Mouse (Mus musculus): ENCODE data around the gene Mfap2. TPM values are rescaled to one million over a fixed set of nuclear protein-coding genes. Genes with fewer than 3 reads are reported as not detected.

Gene Mfap2
- polyA plus RNA-seq, 1 experiment from 2014 or later, result 412 TPM

DNA sequence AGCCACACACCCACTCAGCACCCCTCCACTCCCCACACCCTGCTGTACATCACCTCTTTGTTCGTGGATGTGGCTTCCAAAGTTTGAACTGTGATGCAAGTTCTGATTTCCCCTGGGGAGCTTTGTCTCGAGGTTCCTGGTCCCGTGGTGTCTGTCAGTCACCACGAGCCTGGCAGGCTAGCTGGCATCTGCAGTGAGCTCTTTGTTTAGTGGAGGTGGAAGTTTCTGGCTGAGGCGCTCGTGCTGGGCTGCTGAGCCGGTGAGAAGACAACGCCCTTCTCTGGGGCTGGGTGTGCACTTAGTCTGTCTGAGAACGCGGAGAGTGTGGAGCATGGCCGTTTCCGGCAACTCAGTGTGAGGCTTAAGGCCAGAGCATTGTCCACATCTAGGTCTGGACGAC lies 38.5 kb upstream of the Mfap2 start:
- ATAC-seq (ENCODE audit: low FRiP score, low TSS enrichment), result no peak
- Histone ChIP-seq H3K9ac (ENCODE audit: low read depth, low read length) (no peak overlapping the region), H3K36me3 (ENCODE audit: control insufficient read depth, insufficient read depth, low read length) (peaks cover 94% of the 10 kb centered on the region), H3K27me3 (ENCODE audit: control insufficient read depth, insufficient read depth, low read length) (no peaks in the 10 kb centered on the region), H3K4me1 (ENCODE audit: control insufficient read depth, insufficient read depth, low read length) (no peaks in the 10 kb centered on the region), H3K27ac (ENCODE audit: low read depth, low read length) (no peak overlapping the region), H3K4me3 (ENCODE audit: low read length) (no peak overlapping the region), H3K4me2 (replicated peaks; ENCODE audit: low read depth, low read length) (no peak overlapping the region), H3K9me3 (ENCODE audit: control insufficient read depth, low read length) (no peaks in the 10 kb centered on the region)
- 92% methylated on average over 13 of the region's 13 CpGs for WGBS

DNA sequence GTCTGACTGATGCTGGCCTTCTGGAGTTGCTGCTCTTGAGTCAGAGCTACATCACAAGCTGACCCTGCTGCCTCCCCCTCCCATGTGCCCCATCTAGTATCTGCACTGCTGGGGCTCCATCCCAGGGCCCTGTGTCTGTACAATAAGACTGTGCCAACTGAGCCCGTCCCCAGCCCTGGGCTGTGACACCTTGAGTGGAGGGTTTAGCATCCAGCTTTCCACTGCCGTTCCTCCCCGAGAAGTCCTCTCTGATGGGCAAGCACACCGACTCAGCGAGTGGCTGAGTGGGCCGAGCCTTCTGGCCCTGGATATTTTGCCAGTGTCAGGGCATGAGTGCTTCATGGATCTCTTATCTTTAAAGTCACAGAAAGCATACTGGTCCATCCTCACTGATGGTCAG lies 35.8 kb upstream of the Mfap2 start:
- H3K9ac ChIP-seq (ENCODE audit: low read depth, low read length), result no peak overlapping the region
- no peak overlapping the region for H3K27ac ChIP-seq (ENCODE audit: low read depth, low read length)
- no peaks in the 10 kb centered on the region for H3K9me3 ChIP-seq (ENCODE audit: control insufficient read depth, low read length)
- no peak overlapping the region for H3K4me2 ChIP-seq (replicated peaks; ENCODE audit: low read depth, low read length)
- ATAC-seq (ENCODE audit: low FRiP score, low TSS enrichment), result no peak
- peaks cover 95% of the 10 kb centered on the region for H3K36me3 ChIP-seq (ENCODE audit: control insufficient read depth, insufficient read depth, low read length)
- no peak overlapping the region for H3K4me3 ChIP-seq (ENCODE audit: low read length)
- H3K4me1 ChIP-seq (ENCODE audit: control insufficient read depth, insufficient read depth, low read length), result no peaks in the 10 kb centered on the region
- 97% methylated on average over 6 of the region's 6 CpGs for WGBS
- no peaks in the 10 kb centered on the region for H3K27me3 ChIP-seq (ENCODE audit: control insufficient read depth, insufficient read depth, low read length)

DNA sequence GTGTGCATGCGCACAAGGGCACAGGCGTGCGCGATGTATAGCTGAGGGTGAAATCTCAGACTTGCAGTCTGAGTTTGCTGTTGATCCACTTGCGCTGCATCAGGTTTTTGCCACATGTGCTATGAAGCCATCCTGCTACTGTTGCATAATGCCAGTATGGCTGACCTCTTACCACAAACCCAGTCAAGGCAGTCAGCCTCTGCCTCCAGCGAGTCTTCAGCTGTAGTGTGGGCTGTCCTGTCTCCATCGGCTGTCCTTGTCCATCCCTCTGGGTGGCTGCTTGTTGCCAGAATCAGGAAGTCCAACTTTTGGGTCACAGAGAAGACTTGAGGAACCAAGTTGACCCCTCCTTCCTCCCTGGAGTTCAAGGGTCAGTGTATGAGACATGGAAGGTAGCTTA lies 34.9 kb upstream of the Mfap2 start:
- H3K4me3 ChIP-seq (ENCODE audit: low read length), result no peak overlapping the region
- ATAC-seq (ENCODE audit: low FRiP score, low TSS enrichment), result no peak
- no peaks in the 10 kb centered on the region for H3K27me3 ChIP-seq (ENCODE audit: control insufficient read depth, insufficient read depth, low read length)
- WGBS, result 94% methylated on average over 7 of the region's 7 CpGs
- no peaks in the 10 kb centered on the region for H3K4me1 ChIP-seq (ENCODE audit: control insufficient read depth, insufficient read depth, low read length)
- H3K9ac ChIP-seq (ENCODE audit: low read depth, low read length), result no peak overlapping the region
- peaks cover 90% of the 10 kb centered on the region for H3K36me3 ChIP-seq (ENCODE audit: control insufficient read depth, insufficient read depth, low read length)
- no peak overlapping the region for H3K27ac ChIP-seq (ENCODE audit: low read depth, low read length)
- no peak overlapping the region for H3K4me2 ChIP-seq (replicated peaks; ENCODE audit: low read depth, low read length)
- H3K9me3 ChIP-seq (ENCODE audit: control insufficient read depth, low read length), result no peaks in the 10 kb centered on the region

DNA sequence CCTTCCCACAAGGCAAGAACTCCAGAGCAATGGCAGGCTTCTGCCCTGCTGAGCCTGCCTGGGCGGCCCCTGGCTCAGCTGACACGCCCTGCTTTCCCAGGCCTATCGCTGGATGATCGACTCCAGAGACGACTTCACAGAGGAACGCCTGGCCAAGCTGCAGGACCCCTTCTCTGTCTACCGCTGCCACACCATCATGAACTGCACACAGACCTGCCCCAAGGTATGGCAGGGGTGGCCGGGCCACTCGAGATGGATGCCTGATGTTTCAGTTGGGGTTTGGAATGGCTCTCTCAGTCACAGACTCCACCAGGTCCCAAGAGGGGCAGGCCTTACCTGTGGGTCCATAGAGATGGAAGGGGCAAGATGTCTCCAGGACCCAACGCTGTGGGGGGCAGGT lies 32.9 kb upstream of the Mfap2 start:
- 77% methylated on average over 10 of the region's 10 CpGs for WGBS
- H3K4me2 ChIP-seq (replicated peaks; ENCODE audit: low read depth, low read length), result no peak overlapping the region
- H3K4me1 ChIP-seq (ENCODE audit: control insufficient read depth, insufficient read depth, low read length), result no peaks in the 10 kb centered on the region
- no peak overlapping the region for H3K9ac ChIP-seq (ENCODE audit: low read depth, low read length)
- H3K27ac ChIP-seq (ENCODE audit: low read depth, low read length), result no peak overlapping the region
- H3K36me3 ChIP-seq (ENCODE audit: control insufficient read depth, insufficient read depth, low read length), result peaks cover 72% of the 10 kb centered on the region
- ATAC-seq (ENCODE audit: low FRiP score, low TSS enrichment), result no peak
- H3K4me3 ChIP-seq (ENCODE audit: low read length), result no peak overlapping the region
- H3K9me3 ChIP-seq (ENCODE audit: control insufficient read depth, low read length), result no peaks in the 10 kb centered on the region
- H3K27me3 ChIP-seq (ENCODE audit: control insufficient read depth, insufficient read depth, low read length), result no peaks in the 10 kb centered on the region

DNA sequence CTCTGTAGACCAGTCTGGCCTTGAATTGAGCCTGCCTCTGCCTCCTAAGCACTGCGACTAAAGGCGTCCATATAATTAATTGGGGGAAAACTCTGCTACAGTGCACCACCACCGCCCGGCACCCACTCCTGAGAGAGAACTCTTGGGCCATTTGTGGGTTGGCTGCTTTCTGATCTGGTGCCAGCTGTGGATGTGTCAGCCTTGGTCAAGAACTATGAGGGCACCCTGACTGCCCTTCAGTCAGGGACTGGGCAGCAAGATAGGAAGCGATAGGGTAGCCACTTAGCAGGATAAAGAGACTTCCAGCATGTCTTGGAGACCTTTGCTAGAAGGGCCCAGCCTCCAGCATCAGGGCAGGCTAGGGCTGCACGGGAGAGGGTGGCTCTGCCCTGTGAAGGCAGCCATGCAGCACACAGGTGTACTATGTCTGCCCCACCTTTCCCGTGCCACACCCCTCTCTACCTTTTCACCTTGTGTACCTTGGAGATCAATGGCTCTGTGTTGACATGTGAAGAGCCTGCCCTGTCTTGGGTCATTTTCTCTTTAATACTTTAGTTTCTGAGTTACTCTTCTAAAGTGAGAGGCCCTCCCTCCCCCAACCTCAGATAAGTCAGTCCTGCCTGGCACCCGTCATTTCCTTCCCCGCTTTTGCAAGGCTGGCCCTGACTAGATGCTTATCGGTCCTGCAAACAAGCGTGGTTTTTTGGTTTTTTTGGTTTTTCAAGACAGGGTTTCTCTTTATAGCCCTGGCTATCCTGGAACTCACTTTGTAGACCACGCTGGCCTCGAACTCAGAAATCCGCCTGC lies 32.1 kb upstream of the Mfap2 start:
- H3K4me3 ChIP-seq (ENCODE audit: low read length), result no peak overlapping the region
- H3K27ac ChIP-seq (ENCODE audit: low read depth, low read length), result no peak overlapping the region
- no peak for ATAC-seq (ENCODE audit: low FRiP score, low TSS enrichment)
- peaks cover 64% of the 10 kb centered on the region for H3K36me3 ChIP-seq (ENCODE audit: control insufficient read depth, insufficient read depth, low read length)
- H3K9me3 ChIP-seq (ENCODE audit: control insufficient read depth, low read length), result no peaks in the 10 kb centered on the region
- H3K9ac ChIP-seq (ENCODE audit: low read depth, low read length), result no peak overlapping the region
- no peaks in the 10 kb centered on the region for H3K27me3 ChIP-seq (ENCODE audit: control insufficient read depth, insufficient read depth, low read length)
- H3K4me1 ChIP-seq (ENCODE audit: control insufficient read depth, insufficient read depth, low read length), result 0 out of 2 replicates have a peak, but pooled peaks cover 2% of the 10 kb centered on the region
- H3K4me2 ChIP-seq (replicated peaks; ENCODE audit: low read depth, low read length), result no peak overlapping the region
- 93% methylated on average over 14 of the region's 14 CpGs for WGBS

DNA sequence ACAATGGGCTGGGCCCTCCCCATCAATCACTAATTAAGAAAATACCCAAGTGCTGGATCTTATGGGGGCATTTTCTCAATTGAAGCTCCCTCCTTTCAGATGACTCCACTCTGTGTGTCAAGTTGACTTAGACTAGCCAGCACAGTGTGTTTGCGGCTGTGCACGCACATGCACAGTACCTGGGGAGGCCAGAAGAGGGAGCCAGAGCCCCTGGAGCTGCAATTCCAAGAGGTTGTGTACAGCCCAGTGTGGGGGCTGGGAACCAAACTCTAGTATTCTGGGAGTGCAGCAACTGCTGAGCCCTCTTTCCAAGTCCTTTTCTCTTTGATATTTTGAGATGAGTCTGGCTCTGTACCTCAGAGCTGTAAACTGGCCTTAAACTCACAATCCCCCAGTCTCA lies 28.6 kb upstream of the Mfap2 start:
- no peak overlapping the region for H3K4me2 ChIP-seq (replicated peaks; ENCODE audit: low read depth, low read length)
- H3K9ac ChIP-seq (ENCODE audit: low read depth, low read length), result no peak overlapping the region
- H3K9me3 ChIP-seq (ENCODE audit: control insufficient read depth, low read length), result no peaks in the 10 kb centered on the region
- no peak overlapping the region for H3K27ac ChIP-seq (ENCODE audit: low read depth, low read length)
- H3K4me3 ChIP-seq (ENCODE audit: low read length), result no peak overlapping the region
- peaks cover 3% of the 10 kb centered on the region; the same call in 1 of the 2 replicates for H3K4me1 ChIP-seq (ENCODE audit: control insufficient read depth, insufficient read depth, low read length)
- peaks cover 31% of the 10 kb centered on the region for H3K36me3 ChIP-seq (ENCODE audit: control insufficient read depth, insufficient read depth, low read length)
- no peak for ATAC-seq (ENCODE audit: low FRiP score, low TSS enrichment)
- WGBS, result 88% methylated on average over 2 of the region's 2 CpGs
- no peaks in the 10 kb centered on the region for H3K27me3 ChIP-seq (ENCODE audit: control insufficient read depth, insufficient read depth, low read length)

DNA sequence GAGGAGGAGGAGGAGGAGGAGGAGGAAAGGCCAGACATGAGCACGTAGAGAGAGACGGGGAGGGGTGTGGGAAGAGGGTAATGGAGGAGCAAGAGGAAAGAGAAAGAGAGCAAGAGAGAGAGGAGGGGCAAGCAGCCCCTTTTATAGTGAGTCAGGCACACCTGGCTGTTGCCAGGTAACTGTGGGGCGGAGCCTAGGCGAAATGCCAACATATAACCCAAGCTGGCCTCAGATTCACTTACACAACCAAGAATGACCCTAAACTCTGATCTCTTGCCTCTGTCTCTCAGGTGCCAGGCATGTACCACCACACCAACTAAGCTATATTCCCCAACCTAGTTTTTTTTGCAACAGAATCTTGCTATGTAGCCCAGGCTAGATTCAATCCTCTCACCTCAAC lies 27.4 kb upstream of the Mfap2 start:
- Histone ChIP-seq H3K27ac (ENCODE audit: low read depth, low read length) (no peak overlapping the region), H3K4me2 (replicated peaks; ENCODE audit: low read depth, low read length) (no peak overlapping the region), H3K27me3 (ENCODE audit: control insufficient read depth, insufficient read depth, low read length) (no peaks in the 10 kb centered on the region), H3K4me1 (ENCODE audit: control insufficient read depth, insufficient read depth, low read length) (peaks cover 8% of the 10 kb centered on the region), H3K9me3 (ENCODE audit: control insufficient read depth, low read length) (no peaks in the 10 kb centered on the region), H3K4me3 (ENCODE audit: low read length) (no peak overlapping the region), H3K36me3 (ENCODE audit: control insufficient read depth, insufficient read depth, low read length) (peaks cover 19% of the 10 kb centered on the region), H3K9ac (ENCODE audit: low read depth, low read length) (no peak overlapping the region)
- ATAC-seq (ENCODE audit: low FRiP score, low TSS enrichment), result no peak
- 39% methylated on average over 4 of the region's 4 CpGs for WGBS

DNA sequence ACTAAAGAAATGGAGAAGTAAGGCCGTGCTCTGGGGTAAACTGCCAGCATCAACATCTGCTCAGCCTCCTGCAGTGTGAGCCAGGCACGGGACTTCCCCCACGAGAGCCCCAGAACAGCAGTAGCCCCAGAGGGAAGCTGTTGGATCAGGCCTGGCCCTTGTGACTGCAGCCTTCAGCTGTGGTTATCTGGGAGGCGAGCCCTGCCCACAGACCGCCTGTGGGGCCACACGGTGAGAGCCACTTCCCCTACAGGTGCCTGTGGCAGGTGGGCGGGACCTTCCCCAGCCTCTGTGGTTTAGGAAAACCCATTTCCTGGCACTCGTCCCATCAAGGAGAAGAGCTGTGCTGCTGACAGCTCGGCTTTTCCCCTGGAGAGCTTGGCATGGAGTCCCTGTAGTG lies 26.8 kb upstream of the Mfap2 start:
- H3K4me1 ChIP-seq (ENCODE audit: control insufficient read depth, insufficient read depth, low read length), result peaks cover 8% of the 10 kb centered on the region
- H3K27me3 ChIP-seq (ENCODE audit: control insufficient read depth, insufficient read depth, low read length), result no peaks in the 10 kb centered on the region
- peak overlapping the region; percentile 30; the same call in 1 of the 2 replicates for H3K27ac ChIP-seq (ENCODE audit: low read depth, low read length)
- no peak overlapping the region for H3K9ac ChIP-seq (ENCODE audit: low read depth, low read length)
- H3K36me3 ChIP-seq (ENCODE audit: control insufficient read depth, insufficient read depth, low read length), result peaks cover 15% of the 10 kb centered on the region; the same call in 1 of the 2 replicates
- H3K9me3 ChIP-seq (ENCODE audit: control insufficient read depth, low read length), result no peaks in the 10 kb centered on the region
- no peak overlapping the region for H3K4me2 ChIP-seq (replicated peaks; ENCODE audit: low read depth, low read length)
- WGBS, result 20% methylated on average over 9 of the region's 9 CpGs
- ATAC-seq (ENCODE audit: low FRiP score, low TSS enrichment), result no peak
- H3K4me3 ChIP-seq (ENCODE audit: low read length), result no peak overlapping the region

DNA sequence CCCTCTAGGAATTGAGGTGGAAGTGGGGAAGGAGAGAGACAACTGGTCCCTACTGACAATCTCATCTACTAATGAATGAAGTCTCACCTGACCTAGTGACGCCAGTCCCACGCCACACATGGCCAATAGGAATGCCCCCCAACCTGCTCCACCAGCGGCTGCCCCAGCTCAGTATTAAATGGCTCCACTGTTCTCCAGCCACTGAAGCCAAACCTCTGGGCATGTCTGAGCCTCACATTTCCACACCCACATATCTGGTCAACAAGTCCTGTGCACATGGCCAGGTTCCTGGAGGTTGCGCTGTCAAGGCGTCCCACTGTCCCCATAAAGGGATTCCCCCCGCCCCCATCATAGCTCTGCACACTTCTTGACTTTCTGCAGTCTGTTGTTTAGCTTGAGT lies 25.7 kb upstream of the Mfap2 start:
- no peaks in the 10 kb centered on the region for H3K9me3 ChIP-seq (ENCODE audit: control insufficient read depth, low read length)
- H3K36me3 ChIP-seq (ENCODE audit: control insufficient read depth, insufficient read depth, low read length), result peaks cover 4% of the 10 kb centered on the region; the same call in 1 of the 2 replicates
- H3K4me1 ChIP-seq (ENCODE audit: control insufficient read depth, insufficient read depth, low read length), result peaks cover 13% of the 10 kb centered on the region
- H3K9ac ChIP-seq (ENCODE audit: low read depth, low read length), result no peak overlapping the region
- H3K27me3 ChIP-seq (ENCODE audit: control insufficient read depth, insufficient read depth, low read length), result no peaks in the 10 kb centered on the region
- 88% methylated on average over 6 of the region's 6 CpGs for WGBS
- H3K27ac ChIP-seq (ENCODE audit: low read depth, low read length), result no peak overlapping the region
- H3K4me2 ChIP-seq (replicated peaks; ENCODE audit: low read depth, low read length), result no peak overlapping the region
- ATAC-seq (ENCODE audit: low FRiP score, low TSS enrichment), result no peak
- H3K4me3 ChIP-seq (ENCODE audit: low read length), result no peak overlapping the region
